Mouse (Mus musculus): ENCODE data around the gene Atp2a1. TPM values are rescaled to one million over a fixed set of nuclear protein-coding genes. Genes with fewer than 3 reads are reported as not detected.

Gene Atp2a1
- polyA plus RNA-seq, 1 experiment from 2014 or later = not detected

DNA sequence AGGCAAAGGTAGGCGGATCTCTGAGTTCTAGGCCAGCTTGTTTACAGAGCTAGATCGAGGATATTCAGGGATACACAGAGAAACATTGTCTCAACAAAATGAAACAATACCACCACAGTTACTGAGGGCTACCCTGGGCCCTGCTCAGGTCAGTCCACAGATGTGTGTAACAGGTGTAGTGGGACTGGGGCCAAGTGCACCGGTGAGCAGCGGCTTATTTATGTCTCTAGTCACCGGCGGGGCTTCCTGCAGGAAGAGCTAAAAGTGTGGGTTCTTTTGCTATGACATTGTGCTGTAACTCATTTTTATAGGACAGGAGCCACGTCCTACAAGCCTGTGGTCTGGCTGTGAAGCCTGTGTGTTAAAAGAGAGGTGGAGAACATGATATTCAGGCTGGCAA, 9.0 kb downstream of the Atp2a1 start:
- WGBS = 50% methylated on average over 7 of the region's 7 CpGs
- ATAC-seq (ENCODE audit: insufficient number of reproducible peaks, insufficient read depth, low FRiP score, low read depth) = no peak
- H3K36me3 ChIP-seq (ENCODE audit: control insufficient read depth, insufficient read depth, low read length) = no peaks in the 10 kb centered on the region
- no peak overlapping the region for H3K27ac ChIP-seq (ENCODE audit: low read length)
- no peak overlapping the region for H3K4me3 ChIP-seq (ENCODE audit: low read depth, low read length)
- no peak overlapping the region for H3K4me2 ChIP-seq (replicated peaks; ENCODE audit: low read depth, low read length)
- no peaks in the 10 kb centered on the region for H3K4me1 ChIP-seq (ENCODE audit: control insufficient read depth, insufficient read depth, low read length)
- no peaks in the 10 kb centered on the region for H3K27me3 ChIP-seq (ENCODE audit: control insufficient read depth, insufficient read depth, low read length)
- no peak overlapping the region for H3K9ac ChIP-seq (replicated peaks; ENCODE audit: low read depth, low read length)
- no peaks in the 10 kb centered on the region for H3K9me3 ChIP-seq (ENCODE audit: control insufficient read depth, low read depth, low read length)

- no peaks in the 10 kb centered on the region for H3K4me1 ChIP-seq (ENCODE audit: control insufficient read depth, insufficient read depth, low read length)
- H3K36me3 ChIP-seq (ENCODE audit: control insufficient read depth, insufficient read depth, low read length) = peaks cover 2% of the 10 kb centered on the region; the same call in 1 of the 2 replicates
- no peaks in the 10 kb centered on the region for H3K9me3 ChIP-seq (ENCODE audit: control insufficient read depth, low read depth, low read length)
- WGBS = 90% methylated on average over 3 of the region's 3 CpGs
- H3K27ac ChIP-seq (ENCODE audit: low read length) = no peak overlapping the region
- no peak overlapping the region for H3K4me3 ChIP-seq (ENCODE audit: low read depth, low read length)
- H3K27me3 ChIP-seq (ENCODE audit: control insufficient read depth, insufficient read depth, low read length) = no peaks in the 10 kb centered on the region
- ATAC-seq (ENCODE audit: insufficient number of reproducible peaks, insufficient read depth, low FRiP score, low read depth) = no peak
- H3K9ac ChIP-seq (replicated peaks; ENCODE audit: low read depth, low read length) = no peak overlapping the region
- H3K4me2 ChIP-seq (replicated peaks; ENCODE audit: low read depth, low read length) = no peak overlapping the region
These were observed 10.7 kb downstream of the Atp2a1 start for GRCm38 (mm10) chr7:126452244-126452643.

GRCm38 (mm10) chr7:126450641-126451040, 12.3 kb downstream of the Atp2a1 start:
- no peak for ATAC-seq (ENCODE audit: insufficient number of reproducible peaks, insufficient read depth, low FRiP score, low read depth)
- Histone ChIP-seq H3K4me1 (ENCODE audit: control insufficient read depth, insufficient read depth, low read length) (no peaks in the 10 kb centered on the region), H3K36me3 (ENCODE audit: control insufficient read depth, insufficient read depth, low read length) (peaks cover 13% of the 10 kb centered on the region), H3K27me3 (ENCODE audit: control insufficient read depth, insufficient read depth, low read length) (no peaks in the 10 kb centered on the region), H3K4me2 (replicated peaks; ENCODE audit: low read depth, low read length) (no peak overlapping the region), H3K9me3 (ENCODE audit: control insufficient read depth, low read depth, low read length) (no peaks in the 10 kb centered on the region), H3K9ac (replicated peaks; ENCODE audit: low read depth, low read length) (no peak overlapping the region), H3K27ac (ENCODE audit: low read length) (no peak overlapping the region), H3K4me3 (ENCODE audit: low read depth, low read length) (no peak overlapping the region)
- 89% methylated on average over 6 of the region's 6 CpGs for WGBS

DNA sequence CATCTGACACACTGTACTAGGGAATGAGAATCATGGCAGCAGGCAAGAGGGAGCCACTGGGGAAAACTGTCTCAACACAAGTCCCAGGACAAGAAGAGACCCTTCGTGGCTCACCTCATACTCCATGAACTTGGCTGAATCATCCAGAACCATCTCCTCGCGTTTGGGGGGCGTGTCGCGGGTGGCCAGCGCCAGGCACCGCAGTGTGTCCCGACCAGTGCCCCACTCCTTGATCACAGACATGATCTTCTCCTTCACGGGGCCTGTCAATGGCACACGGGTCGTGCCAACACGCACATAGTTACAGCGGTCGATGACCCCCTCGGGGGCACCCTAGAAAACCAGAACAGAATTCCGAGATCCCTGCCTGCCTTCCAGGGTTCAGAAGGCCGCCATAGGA, 12.9 kb downstream of the Atp2a1 start:
- H3K9ac ChIP-seq (replicated peaks; ENCODE audit: low read depth, low read length) = no peak overlapping the region
- no peak for ATAC-seq (ENCODE audit: insufficient number of reproducible peaks, insufficient read depth, low FRiP score, low read depth)

DNA sequence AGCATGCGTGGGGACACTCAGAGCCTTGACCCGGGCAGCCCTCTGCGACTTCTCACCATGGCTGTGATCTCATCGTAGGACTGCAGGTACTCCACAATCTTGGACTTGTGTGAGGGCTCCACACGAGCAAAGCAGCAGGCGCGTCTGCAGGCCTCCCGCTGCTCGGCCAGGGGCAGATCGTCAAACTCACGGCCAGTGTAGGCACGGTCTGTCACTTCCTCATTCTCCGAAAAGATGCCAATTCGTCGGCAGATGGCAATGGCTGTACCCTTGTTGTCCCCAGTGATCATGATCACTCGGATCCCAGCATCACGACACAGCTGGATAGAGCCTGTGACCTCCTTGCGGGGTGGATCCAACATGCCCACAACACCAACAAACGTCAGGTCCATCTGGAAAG, 14.4 kb downstream of the Atp2a1 start:
- WGBS = 89% methylated on average over 19 of the region's 19 CpGs
- H3K36me3 ChIP-seq (ENCODE audit: control insufficient read depth, insufficient read depth, low read length) = peaks cover 30% of the 10 kb centered on the region
- H3K27ac ChIP-seq (ENCODE audit: low read length) = no peak overlapping the region
- H3K27me3 ChIP-seq (ENCODE audit: control insufficient read depth, insufficient read depth, low read length) = no peaks in the 10 kb centered on the region
- no peaks in the 10 kb centered on the region for H3K9me3 ChIP-seq (ENCODE audit: control insufficient read depth, low read depth, low read length)
- H3K9ac ChIP-seq (replicated peaks; ENCODE audit: low read depth, low read length) = no peak overlapping the region
- ATAC-seq (ENCODE audit: insufficient number of reproducible peaks, insufficient read depth, low FRiP score, low read depth) = no peak
- no peak overlapping the region for H3K4me3 ChIP-seq (ENCODE audit: low read depth, low read length)
- no peak overlapping the region for H3K4me2 ChIP-seq (replicated peaks; ENCODE audit: low read depth, low read length)
- no peaks in the 10 kb centered on the region for H3K4me1 ChIP-seq (ENCODE audit: control insufficient read depth, insufficient read depth, low read length)

More for the DNA sequence above, 12.9 kb downstream of the Atp2a1 start:
- Histone ChIP-seq H3K4me3 (ENCODE audit: low read depth, low read length) (no peak overlapping the region), H3K36me3 (ENCODE audit: control insufficient read depth, insufficient read depth, low read length) (peaks cover 20% of the 10 kb centered on the region), H3K4me1 (ENCODE audit: control insufficient read depth, insufficient read depth, low read length) (no peaks in the 10 kb centered on the region), H3K9me3 (ENCODE audit: control insufficient read depth, low read depth, low read length) (no peaks in the 10 kb centered on the region), H3K27me3 (ENCODE audit: control insufficient read depth, insufficient read depth, low read length) (no peaks in the 10 kb centered on the region), H3K27ac (ENCODE audit: low read length) (no peak overlapping the region), H3K4me2 (replicated peaks; ENCODE audit: low read depth, low read length) (no peak overlapping the region)
- 91% methylated on average over 18 of the region's 18 CpGs for WGBS

GRCm38 (mm10) chr7:126446217-126446616, 16.7 kb downstream of the Atp2a1 start:
- no peak for ATAC-seq (ENCODE audit: insufficient number of reproducible peaks, insufficient read depth, low FRiP score, low read depth)

GRCm38 (mm10) chr7:126445104-126445815, 17.6 kb downstream of the Atp2a1 start:
- H3K36me3 ChIP-seq (ENCODE audit: control insufficient read depth, insufficient read depth, low read length) = peaks cover 30% of the 10 kb centered on the region

More at GRCm38 (mm10) chr7:126446217-126446616, 16.7 kb downstream of the Atp2a1 start:
- Histone ChIP-seq H3K4me2 (replicated peaks; ENCODE audit: low read depth, low read length) (no peak overlapping the region), H3K9ac (replicated peaks; ENCODE audit: low read depth, low read length) (no peak overlapping the region), H3K36me3 (ENCODE audit: control insufficient read depth, insufficient read depth, low read length) (peaks cover 30% of the 10 kb centered on the region), H3K27me3 (ENCODE audit: control insufficient read depth, insufficient read depth, low read length) (no peaks in the 10 kb centered on the region), H3K27ac (ENCODE audit: low read length) (no peak overlapping the region), H3K4me1 (ENCODE audit: control insufficient read depth, insufficient read depth, low read length) (no peaks in the 10 kb centered on the region), H3K4me3 (ENCODE audit: low read depth, low read length) (no peak overlapping the region), H3K9me3 (ENCODE audit: control insufficient read depth, low read depth, low read length) (no peaks in the 10 kb centered on the region)
- 93% methylated on average over 21 of the region's 21 CpGs for WGBS

GRCm38 (mm10) chr7:126444536-126444935, 18.4 kb downstream of the Atp2a1 start:
- H3K4me2 ChIP-seq (replicated peaks; ENCODE audit: low read depth, low read length) = no peak overlapping the region
- no peaks in the 10 kb centered on the region for H3K9me3 ChIP-seq (ENCODE audit: control insufficient read depth, low read depth, low read length)
- no peak overlapping the region for H3K27ac ChIP-seq (ENCODE audit: low read length)
- no peak for ATAC-seq (ENCODE audit: insufficient number of reproducible peaks, insufficient read depth, low FRiP score, low read depth)
- H3K36me3 ChIP-seq (ENCODE audit: control insufficient read depth, insufficient read depth, low read length) = peaks cover 30% of the 10 kb centered on the region
- no peak overlapping the region for H3K4me3 ChIP-seq (ENCODE audit: low read depth, low read length)
- H3K27me3 ChIP-seq (ENCODE audit: control insufficient read depth, insufficient read depth, low read length) = no peaks in the 10 kb centered on the region
- no peak overlapping the region for H3K9ac ChIP-seq (replicated peaks; ENCODE audit: low read depth, low read length)
- no peaks in the 10 kb centered on the region for H3K4me1 ChIP-seq (ENCODE audit: control insufficient read depth, insufficient read depth, low read length)
- WGBS = 91% methylated on average over 9 of the region's 9 CpGs

More at GRCm38 (mm10) chr7:126445104-126445815, 17.6 kb downstream of the Atp2a1 start:
- H3K27ac ChIP-seq (ENCODE audit: low read length) = no peak overlapping the region
- H3K4me2 ChIP-seq (replicated peaks; ENCODE audit: low read depth, low read length) = no peak overlapping the region
- H3K4me3 ChIP-seq (ENCODE audit: low read depth, low read length) = no peak overlapping the region
- no peak for ATAC-seq (ENCODE audit: insufficient number of reproducible peaks, insufficient read depth, low FRiP score, low read depth)
- H3K9me3 ChIP-seq (ENCODE audit: control insufficient read depth, low read depth, low read length) = no peaks in the 10 kb centered on the region
- no peaks in the 10 kb centered on the region for H3K4me1 ChIP-seq (ENCODE audit: control insufficient read depth, insufficient read depth, low read length)
- WGBS = 91% methylated on average over 15 of the region's 15 CpGs
- no peaks in the 10 kb centered on the region for H3K27me3 ChIP-seq (ENCODE audit: control insufficient read depth, insufficient read depth, low read length)
- no peak overlapping the region for H3K9ac ChIP-seq (replicated peaks; ENCODE audit: low read depth, low read length)

DNA sequence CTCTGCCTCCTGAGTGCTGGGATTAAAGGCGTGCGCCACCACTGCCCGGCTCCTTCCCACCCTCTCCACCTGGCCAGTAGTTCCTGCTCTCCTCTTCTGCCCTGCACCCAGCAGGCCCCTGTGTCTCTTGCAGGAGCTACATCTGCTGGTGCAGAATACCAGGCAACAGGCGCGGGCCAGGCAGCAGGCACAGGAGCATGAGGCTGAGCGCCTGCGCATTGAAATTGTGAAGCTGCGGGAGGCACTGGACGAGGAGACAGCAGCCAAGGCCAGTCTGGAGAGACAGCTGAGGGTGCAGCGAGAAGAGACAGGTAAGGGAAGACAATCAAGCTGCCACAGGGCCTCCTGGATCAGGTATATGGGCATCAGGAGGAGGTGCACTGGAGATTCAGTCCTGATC, 18.9 kb downstream of the Atp2a1 start:
- Histone ChIP-seq H3K27me3 (ENCODE audit: control insufficient read depth, insufficient read depth, low read length) (no peaks in the 10 kb centered on the region), H3K36me3 (ENCODE audit: control insufficient read depth, insufficient read depth, low read length) (peaks cover 30% of the 10 kb centered on the region), H3K27ac (ENCODE audit: low read length) (no peak overlapping the region), H3K4me2 (replicated peaks; ENCODE audit: low read depth, low read length) (no peak overlapping the region), H3K4me1 (ENCODE audit: control insufficient read depth, insufficient read depth, low read length) (no peaks in the 10 kb centered on the region), H3K9ac (replicated peaks; ENCODE audit: low read depth, low read length) (no peak overlapping the region), H3K4me3 (ENCODE audit: low read depth, low read length) (no peak overlapping the region), H3K9me3 (ENCODE audit: control insufficient read depth, low read depth, low read length) (no peaks in the 10 kb centered on the region)
- no peak for ATAC-seq (ENCODE audit: insufficient number of reproducible peaks, insufficient read depth, low FRiP score, low read depth)
- 95% methylated on average over 10 of the region's 10 CpGs for WGBS
